Mouse (Mus musculus): ENCODE results near the gene Sorl1. TPM values are rescaled to one million over a fixed set of nuclear protein-coding genes. Genes with fewer than 3 reads are reported as not detected.
A peak's percentile ranks its signal among the peaks of the same experiment; 100 is the strongest.

Sorl1 gene
- polyA plus RNA-seq, 1 experiment from 2014 or later, result 7.1 TPM

DNA sequence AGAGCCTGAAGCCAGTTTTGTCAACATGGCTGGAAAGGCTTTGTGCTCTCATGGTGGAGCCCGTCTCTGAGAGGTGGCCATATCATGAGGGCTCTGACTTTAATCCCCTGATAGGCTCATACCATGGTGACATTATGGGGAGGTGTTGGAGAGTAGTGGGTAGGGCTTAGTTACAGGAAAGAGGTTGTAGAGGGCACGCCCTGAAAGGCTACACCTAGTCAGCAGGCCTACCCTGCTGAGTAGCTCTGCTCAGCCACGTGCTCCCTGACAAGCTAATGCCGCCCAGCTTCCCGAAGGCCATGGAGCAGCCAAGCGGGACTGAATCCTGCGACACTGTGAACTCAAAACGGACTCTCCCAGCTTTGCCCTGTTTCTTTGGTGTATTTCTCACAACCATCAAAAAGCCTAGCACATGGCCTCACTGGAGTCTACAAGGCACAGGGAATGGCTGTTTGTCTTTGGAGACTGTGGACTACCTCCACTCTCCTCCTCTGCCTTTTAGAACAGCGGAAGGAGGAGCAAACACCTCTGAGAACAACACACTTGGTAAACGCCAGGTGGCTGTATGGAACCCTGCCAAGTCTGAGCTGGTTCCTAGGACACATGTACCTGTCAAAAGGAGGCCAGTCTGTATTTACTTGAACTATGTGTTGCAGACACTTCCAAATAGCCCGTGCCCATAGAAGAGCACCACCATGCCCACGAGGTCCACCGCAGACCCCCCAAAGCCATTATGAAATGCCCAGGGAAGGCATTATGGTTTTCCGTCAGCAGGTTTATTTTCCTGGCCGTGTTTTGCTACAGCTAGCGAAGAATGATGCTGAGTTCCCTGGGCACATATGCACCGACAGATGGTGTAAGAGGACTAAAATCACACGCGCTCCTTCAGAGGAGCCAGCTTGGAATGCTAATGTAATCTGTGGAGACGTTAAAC, 69.5 kb downstream of the Sorl1 start:
- no peaks in the 10 kb centered on the region for H3K9me3 ChIP-seq (ENCODE audit: control insufficient read depth, low read length)
- H3K9ac ChIP-seq (ENCODE audit: low read length), result no peak overlapping the region
- 53% methylated on average over 20 of the region's 20 CpGs for WGBS
- no peaks in the 10 kb centered on the region for H3K36me3 ChIP-seq (ENCODE audit: control insufficient read depth, insufficient read depth, low read length)
- H3K4me3 ChIP-seq (ENCODE audit: low read depth, low read length), result no peak overlapping the region
- DNase-seq (ENCODE audit: low spot score) (peak; percentile 87), ATAC-seq (ENCODE audit: low FRiP score, low TSS enrichment) (peak; percentile 98)
- H3K4me1 ChIP-seq (replicated peaks; ENCODE audit: control insufficient read depth, insufficient read depth), result no peaks in the 10 kb centered on the region; the same call in 1 of the 2 replicates
- peak overlapping the region; percentile 71 for H3K27ac ChIP-seq (replicated peaks)
- no peak overlapping the region for H3K4me2 ChIP-seq (replicated peaks; ENCODE audit: low read depth)
- TF ChIP-seq CTCF (IDR thresholded peaks at IDR 0.05; ENCODE audit: low read depth), result peak; percentile 75
- TF ChIP-seq EP300 (optimal IDR thresholded peaks at IDR 0.05), result no peak
- H3K27me3 ChIP-seq (ENCODE audit: control insufficient read depth, insufficient read depth, low read length), result no peaks in the 10 kb centered on the region

DNA sequence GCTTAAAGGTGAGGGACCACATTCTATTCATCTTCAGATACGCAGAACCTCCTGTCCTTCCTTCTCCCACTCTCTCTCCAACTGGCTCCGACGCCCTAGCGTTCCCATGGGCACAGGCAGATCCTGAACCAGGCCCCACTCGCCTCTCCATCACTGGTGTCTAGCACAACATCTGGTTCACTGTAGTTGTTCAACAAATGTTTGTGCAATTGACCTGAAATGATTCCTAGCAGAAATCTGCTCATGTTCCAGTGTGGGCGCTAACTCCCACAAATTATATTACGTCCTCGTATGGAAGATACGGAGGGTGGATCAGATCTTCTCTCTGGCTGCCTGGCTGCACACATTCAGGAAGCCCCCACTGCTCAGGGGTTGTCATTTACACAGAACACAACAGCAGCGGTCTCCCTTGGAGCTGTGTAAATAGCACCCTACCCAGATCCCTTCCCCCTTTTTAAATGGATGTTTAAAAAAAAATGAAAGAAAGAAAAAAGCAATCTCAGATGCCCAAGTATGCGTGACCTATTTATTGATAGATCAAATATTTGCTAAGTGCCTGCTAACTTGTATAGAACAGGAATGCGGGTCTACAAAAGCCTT, 70.4 kb downstream of the Sorl1 start:
- DNase-seq (ENCODE audit: low spot score) (peak; percentile 50), ATAC-seq (ENCODE audit: low FRiP score, low TSS enrichment) (peak; percentile 53)
- Histone ChIP-seq H3K4me1 (replicated peaks; ENCODE audit: control insufficient read depth, insufficient read depth) (no peaks in the 10 kb centered on the region; the same call in 1 of the 2 replicates), H3K9ac (ENCODE audit: low read length) (no peak overlapping the region), H3K9me3 (ENCODE audit: control insufficient read depth, low read length) (no peaks in the 10 kb centered on the region), H3K27me3 (ENCODE audit: control insufficient read depth, insufficient read depth, low read length) (no peaks in the 10 kb centered on the region), H3K4me2 (replicated peaks; ENCODE audit: low read depth) (no peak overlapping the region), H3K4me3 (ENCODE audit: low read depth, low read length) (no peak overlapping the region), H3K27ac (replicated peaks) (peak overlapping the region; percentile 50), H3K36me3 (ENCODE audit: control insufficient read depth, insufficient read depth, low read length) (no peaks in the 10 kb centered on the region)
- TF ChIP-seq CTCF (IDR thresholded peaks at IDR 0.05; ENCODE audit: low read depth), result no peak
- TF ChIP-seq EP300 (optimal IDR thresholded peaks at IDR 0.05), result no peak
- WGBS, result 56% methylated on average over 12 of the region's 12 CpGs

DNA sequence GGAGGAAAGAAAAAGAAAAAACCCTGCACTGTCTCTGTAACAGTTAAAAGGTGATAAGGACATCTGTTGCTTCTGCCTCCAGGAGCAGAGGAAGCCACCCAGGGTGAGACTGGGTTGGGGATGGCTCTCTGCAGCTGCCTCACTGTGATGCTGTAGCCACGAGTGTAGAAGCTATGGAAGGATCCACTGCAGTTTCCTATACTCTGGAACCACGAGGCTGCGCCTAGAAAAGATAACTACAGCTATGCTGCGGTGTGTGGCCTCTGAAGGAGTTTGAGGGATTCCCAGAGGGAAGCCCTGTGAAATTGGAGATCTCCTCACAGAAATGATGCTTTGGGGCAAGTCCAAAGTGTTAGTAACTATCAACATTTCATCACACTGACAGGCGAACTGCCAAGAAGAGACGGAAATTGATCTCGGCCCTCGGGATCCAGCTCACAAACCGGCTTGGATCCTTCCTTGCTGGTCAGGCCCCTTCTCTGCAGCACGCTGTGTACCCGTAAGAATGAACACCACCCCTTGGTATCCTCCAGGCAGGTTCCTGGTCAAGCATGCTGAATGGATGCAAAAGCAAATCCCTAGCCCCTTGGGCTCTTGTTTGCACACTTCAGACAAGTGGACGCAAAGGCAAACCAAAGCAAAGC, 71.3 kb downstream of the Sorl1 start:
- Histone ChIP-seq H3K9me3 (ENCODE audit: control insufficient read depth, low read length) (no peaks in the 10 kb centered on the region), H3K4me1 (replicated peaks; ENCODE audit: control insufficient read depth, insufficient read depth) (no peaks in the 10 kb centered on the region; the same call in 1 of the 2 replicates), H3K27me3 (ENCODE audit: control insufficient read depth, insufficient read depth, low read length) (no peaks in the 10 kb centered on the region), H3K27ac (replicated peaks) (peak overlapping the region; percentile 50), H3K36me3 (ENCODE audit: control insufficient read depth, insufficient read depth, low read length) (no peaks in the 10 kb centered on the region), H3K4me2 (replicated peaks; ENCODE audit: low read depth) (no peak overlapping the region), H3K4me3 (ENCODE audit: low read depth, low read length) (no peak overlapping the region), H3K9ac (ENCODE audit: low read length) (no peak overlapping the region)
- 22% methylated on average over 12 of the region's 12 CpGs for WGBS
- 0 out of 2 replicates have a peak, but pooled peaks have one; percentile 6 for ATAC-seq (ENCODE audit: low FRiP score, low TSS enrichment)
- TF ChIP-seq EP300 (optimal IDR thresholded peaks at IDR 0.05), result no peak
- TF ChIP-seq CTCF (IDR thresholded peaks at IDR 0.05; ENCODE audit: low read depth), result no peak
- peak; percentile 58 for DNase-seq (ENCODE audit: low spot score)

DNA sequence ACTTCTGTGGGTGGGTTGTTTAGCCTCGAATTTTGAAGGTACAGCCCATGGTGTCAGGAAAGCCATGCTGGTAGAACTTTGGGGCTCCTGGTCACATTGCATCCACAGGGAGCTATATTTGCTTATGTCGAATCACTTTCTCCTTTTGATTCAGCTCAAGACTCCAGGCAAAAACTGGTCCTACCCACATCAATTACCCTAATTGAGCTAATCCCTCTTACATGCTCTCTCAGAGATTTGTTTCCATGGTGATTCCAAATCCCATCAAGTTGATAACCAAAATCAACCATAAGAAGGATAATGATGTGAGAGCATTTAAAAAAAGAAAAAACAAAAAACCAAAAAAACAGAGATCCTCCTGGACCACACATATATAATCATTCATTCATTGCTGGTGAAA, 75.6 kb downstream of the Sorl1 start:
- DNase-seq (ENCODE audit: low spot score), result no peak
- H3K9ac ChIP-seq (ENCODE audit: low read length), result no peak overlapping the region
- no peaks in the 10 kb centered on the region for H3K27me3 ChIP-seq (ENCODE audit: control insufficient read depth, insufficient read depth, low read length)
- no peak for TF ChIP-seq EP300 (optimal IDR thresholded peaks at IDR 0.05)
- no peak for TF ChIP-seq CTCF (IDR thresholded peaks at IDR 0.05; ENCODE audit: low read depth)
- no peak overlapping the region for H3K4me3 ChIP-seq (ENCODE audit: low read depth, low read length)
- ATAC-seq (ENCODE audit: low FRiP score, low TSS enrichment), result no peak
- WGBS, result 46% methylated on average over 2 of the region's 2 CpGs
- H3K27ac ChIP-seq (replicated peaks), result no peak overlapping the region
- no peaks in the 10 kb centered on the region for H3K36me3 ChIP-seq (ENCODE audit: control insufficient read depth, insufficient read depth, low read length)
- H3K9me3 ChIP-seq (ENCODE audit: control insufficient read depth, low read length), result no peaks in the 10 kb centered on the region
- no peak overlapping the region for H3K4me2 ChIP-seq (replicated peaks; ENCODE audit: low read depth)
- no peaks in the 10 kb centered on the region; the same call in 1 of the 2 replicates for H3K4me1 ChIP-seq (replicated peaks; ENCODE audit: control insufficient read depth, insufficient read depth)

DNA sequence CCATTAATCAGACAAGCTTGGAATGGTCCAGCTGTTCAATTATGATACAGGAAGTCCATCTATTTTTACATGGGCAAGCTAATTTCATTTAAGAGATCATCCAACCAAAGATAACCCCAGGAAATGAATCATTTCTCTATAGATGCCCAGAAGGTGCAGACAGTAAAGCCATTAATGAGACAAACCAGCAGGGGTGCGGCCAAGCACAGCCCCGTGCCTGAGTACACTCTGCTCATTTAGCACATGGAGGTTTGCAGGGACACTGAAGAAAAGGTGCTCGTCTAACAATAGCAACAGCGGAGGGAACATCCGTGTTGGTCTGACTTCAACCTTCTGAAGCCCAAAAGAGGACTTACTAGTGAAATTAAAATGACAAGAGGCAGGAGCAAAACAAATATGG, 76.3 kb downstream of the Sorl1 start:
- no peaks in the 10 kb centered on the region for H3K9me3 ChIP-seq (ENCODE audit: control insufficient read depth, low read length)
- no peak for ATAC-seq (ENCODE audit: low FRiP score, low TSS enrichment)
- H3K4me1 ChIP-seq (replicated peaks; ENCODE audit: control insufficient read depth, insufficient read depth), result no peaks in the 10 kb centered on the region; the same call in 1 of the 2 replicates
- whole genome bisulfite sequencing, result 77% methylated on average over 5 of the region's 5 CpGs
- no peak overlapping the region for H3K4me2 ChIP-seq (replicated peaks; ENCODE audit: low read depth)
- no peak overlapping the region for H3K9ac ChIP-seq (ENCODE audit: low read length)
- no peak for TF ChIP-seq CTCF (IDR thresholded peaks at IDR 0.05; ENCODE audit: low read depth)
- TF ChIP-seq EP300 (optimal IDR thresholded peaks at IDR 0.05), result no peak
- no peak overlapping the region for H3K27ac ChIP-seq (replicated peaks)
- no peak overlapping the region for H3K4me3 ChIP-seq (ENCODE audit: low read depth, low read length)
- DNase-seq (ENCODE audit: low spot score), result no peak
- no peaks in the 10 kb centered on the region for H3K36me3 ChIP-seq (ENCODE audit: control insufficient read depth, insufficient read depth, low read length)
- no peaks in the 10 kb centered on the region for H3K27me3 ChIP-seq (ENCODE audit: control insufficient read depth, insufficient read depth, low read length)

All from stomach, postnatal 0 days (tissue).